Mouse (Mus musculus): ENCODE results near the gene Pmel.
A peak's percentile ranks its signal among the peaks of the same experiment; 100 is the strongest.

Pmel gene

DNA sequence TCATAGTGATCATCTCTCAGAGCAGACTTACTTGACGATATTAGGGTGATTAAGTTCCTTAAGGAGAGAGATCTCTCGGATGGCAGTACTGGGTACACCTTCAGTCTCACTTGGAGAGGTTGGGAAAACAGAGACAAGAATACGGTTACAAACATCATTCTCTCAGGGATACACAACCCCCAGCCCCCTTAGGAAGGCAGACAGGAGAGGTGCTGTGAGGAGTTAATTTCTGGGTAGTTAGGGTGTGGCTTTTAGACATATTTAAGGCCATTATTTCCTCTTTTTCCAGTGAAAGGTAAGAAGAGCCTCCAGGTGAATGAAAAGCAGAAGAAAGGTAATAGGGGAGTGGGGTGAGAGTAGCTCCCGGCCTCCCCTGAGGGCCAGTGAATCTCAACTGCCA, at the start of gene Pmel:
Pmel (plus strand) TSS at position 301 of the 400 bp plus-strand sequence.
- no peak for DNase-seq

DNA sequence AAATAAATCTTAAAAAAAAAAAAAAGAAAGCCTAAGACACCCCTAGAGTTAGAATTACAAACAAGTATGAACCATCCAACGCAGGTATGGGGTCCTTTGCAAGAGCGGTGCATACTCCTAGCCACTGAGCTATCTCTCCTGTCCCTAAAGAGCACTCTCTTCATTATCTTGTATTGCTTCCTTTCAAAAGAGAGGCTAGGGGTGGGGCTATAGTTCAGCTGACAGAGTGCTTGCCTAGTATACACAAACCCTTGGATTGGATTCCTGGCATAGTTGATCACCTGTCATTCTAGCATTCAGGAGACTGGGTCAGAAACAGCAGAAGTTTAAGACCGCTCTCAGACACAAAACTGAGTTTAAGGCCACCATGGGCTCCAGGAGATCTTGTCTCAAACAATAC, 48.7 kb upstream of the Pmel start:
- DNase-seq, result no peak

DNA sequence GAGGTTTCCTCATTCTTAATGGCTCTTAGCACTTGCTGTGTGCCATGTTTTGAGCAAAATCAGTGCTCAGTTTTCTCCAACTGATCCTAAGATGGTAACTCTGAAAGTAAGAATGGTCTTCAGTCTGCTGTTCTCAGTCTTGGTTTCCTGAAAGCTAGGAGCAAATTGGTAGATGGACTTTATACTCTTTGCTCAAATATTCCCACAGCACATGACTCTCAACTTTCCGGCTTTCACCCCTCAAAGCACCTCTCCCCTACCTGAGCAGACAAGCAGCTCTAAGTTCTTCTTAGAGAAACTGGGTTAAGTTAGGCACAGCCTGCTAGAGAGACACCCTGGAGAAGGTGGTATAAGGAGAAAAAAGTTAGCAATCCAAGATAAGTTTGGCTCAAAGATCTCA, 47.3 kb upstream of the Pmel start:
- no peak for DNase-seq

DNA sequence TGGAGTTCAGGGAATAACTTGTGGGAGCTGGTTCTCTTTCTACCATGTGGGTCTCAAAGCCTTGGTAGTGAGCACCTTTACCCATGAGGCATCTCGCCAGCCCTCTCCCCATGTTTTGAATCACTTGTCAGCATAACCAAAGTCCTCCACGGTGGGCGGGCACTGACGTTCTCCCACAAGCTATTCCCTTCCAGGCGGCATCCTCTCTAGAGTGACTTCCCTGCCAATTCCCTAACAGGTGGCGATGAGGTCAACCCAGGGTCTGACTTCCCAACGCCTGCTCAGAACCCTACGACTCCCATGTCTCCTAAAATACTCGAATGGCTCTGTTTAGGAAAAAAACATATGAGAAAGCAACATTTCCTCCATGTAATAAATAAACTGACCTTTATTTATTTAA, 46.2 kb upstream of the Pmel start:
- no peak for DNase-seq

DNA sequence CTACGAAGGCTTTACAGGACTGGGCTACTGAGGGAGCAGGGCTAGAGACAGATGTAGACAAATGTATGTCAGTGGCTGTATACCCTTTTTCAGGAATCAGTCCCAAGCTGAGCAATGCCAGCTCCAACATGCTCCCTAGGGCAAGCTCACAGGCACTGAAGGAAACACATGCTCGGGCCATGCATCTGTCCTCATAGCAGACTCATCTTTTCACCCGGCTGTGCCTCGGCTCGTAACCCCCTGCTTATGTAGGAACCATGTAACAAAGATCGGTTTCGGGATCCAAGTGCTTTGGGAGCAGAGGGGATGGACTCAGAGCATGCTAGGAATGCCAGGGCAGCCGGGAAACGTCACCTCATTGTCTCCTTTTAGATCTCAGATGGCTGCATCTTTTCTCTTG, 44.5 kb upstream of the Pmel start:
- DNase-seq, result no peak

DNA sequence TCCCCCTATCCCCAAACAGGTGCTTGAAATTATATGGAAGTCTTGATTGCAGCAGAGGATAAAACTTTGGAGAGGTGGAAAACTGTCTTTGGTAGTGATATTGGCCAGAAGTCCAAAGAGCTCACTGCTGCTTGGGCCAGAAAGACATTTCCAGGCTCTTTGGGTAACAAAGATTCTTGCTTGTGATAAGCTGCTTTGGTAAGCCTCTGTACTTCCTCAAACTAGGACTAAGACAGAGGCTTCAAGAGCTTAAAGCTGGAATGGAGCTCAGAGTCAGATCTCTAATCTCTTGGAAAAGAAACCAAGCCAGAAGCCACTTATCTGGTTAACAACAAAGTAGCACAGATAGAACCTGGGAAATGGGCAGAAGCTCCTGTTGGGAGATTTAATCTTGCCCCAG, 41.5 kb upstream of the Pmel start:
- DNase-seq, result no peak

DNA sequence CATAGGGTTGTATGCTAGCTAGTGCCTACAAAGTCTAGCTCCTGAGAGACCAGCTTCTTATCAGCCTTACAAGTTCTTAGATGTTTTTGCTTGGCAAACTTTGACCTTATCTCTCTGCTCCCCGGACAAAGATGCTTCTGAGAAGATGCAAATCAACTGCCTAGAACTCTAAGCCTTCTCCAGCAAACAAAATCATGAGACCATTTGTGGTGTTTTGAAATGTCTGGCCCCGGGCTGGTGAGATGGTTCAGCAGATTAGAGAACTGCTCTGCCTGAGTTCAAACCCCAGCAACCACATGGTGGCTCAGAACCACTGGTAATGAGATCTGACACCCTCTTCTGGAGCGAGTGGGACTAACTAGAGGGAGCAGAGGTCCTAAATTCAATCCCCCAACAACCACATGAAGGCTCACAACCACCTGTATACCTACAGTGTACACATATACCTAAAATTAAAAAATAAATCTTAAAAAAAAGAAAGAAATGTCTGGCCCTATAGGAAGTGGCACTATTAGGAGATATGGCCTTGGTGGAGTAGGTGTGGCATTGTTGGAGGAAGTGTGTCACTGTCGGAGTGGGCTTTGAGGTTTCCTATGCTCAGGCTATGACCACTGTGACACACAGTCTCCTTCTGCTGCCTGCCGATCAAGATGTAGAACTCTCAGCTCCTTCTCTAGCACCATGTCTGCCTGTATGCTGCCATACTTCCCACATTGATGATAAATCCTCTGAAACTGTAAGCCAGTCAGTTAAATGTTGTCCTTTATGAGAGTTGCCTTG, 40.4 kb upstream of the Pmel start:
- no peak for DNase-seq

DNA sequence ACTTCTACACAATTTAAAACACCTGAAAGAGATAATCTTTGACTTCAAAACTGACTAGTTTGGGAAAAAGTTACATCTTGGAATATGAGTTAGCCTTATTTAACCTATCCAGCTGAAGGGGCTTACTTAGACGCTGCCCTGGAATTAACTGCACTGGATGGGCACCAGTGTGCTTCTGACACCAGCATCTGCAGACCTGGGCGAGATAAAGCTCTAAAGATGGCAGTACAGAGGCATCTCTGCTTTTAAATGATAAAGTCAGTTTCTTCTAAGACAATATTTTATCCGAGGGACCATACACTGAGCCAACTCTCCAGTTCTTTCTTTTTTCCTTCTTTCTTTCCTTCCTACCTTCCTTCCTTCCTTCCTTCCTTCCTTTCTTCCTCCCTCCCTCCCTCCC, 39.2 kb upstream of the Pmel start:
- DNase-seq, result no peak

DNA sequence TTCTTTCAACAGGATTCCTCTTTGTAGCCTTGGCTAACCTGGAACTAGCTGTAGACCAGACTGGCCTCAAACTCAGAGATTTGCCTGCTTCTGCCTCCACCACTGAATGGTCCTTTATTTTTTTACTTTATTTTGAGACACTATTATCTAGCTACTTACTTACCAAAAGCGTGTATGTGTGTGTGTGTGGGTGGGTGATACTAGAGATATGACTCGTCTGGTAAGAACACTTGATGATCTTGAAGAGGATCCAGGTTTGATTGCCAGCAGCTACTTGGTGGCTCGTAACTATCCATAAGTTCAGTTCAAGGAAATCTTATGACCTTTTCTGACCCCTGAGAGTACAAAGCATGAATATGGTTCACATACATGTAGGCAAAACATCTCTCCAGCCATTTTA, 38.7 kb upstream of the Pmel start:
- no peak for DNase-seq

DNA sequence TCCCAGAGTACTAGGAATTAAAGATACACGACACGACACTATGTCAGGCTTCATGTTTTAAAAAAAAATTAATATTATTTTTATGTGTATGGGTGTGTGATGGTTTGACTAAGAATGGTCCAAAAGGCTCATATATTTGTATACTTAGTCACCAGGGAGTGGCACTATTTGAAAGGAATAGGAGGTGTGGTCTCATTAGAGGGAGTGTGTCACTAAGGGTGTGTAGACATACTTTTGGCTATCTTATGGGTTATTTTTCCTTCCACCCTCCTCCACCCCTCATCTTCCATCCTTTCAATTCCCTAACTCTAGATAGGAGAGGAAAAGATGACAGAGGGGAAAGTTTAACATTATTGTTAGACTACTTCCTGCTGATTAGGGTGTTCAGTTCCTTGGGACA, 38.2 kb upstream of the Pmel start:
- no peak for DNase-seq

DNA sequence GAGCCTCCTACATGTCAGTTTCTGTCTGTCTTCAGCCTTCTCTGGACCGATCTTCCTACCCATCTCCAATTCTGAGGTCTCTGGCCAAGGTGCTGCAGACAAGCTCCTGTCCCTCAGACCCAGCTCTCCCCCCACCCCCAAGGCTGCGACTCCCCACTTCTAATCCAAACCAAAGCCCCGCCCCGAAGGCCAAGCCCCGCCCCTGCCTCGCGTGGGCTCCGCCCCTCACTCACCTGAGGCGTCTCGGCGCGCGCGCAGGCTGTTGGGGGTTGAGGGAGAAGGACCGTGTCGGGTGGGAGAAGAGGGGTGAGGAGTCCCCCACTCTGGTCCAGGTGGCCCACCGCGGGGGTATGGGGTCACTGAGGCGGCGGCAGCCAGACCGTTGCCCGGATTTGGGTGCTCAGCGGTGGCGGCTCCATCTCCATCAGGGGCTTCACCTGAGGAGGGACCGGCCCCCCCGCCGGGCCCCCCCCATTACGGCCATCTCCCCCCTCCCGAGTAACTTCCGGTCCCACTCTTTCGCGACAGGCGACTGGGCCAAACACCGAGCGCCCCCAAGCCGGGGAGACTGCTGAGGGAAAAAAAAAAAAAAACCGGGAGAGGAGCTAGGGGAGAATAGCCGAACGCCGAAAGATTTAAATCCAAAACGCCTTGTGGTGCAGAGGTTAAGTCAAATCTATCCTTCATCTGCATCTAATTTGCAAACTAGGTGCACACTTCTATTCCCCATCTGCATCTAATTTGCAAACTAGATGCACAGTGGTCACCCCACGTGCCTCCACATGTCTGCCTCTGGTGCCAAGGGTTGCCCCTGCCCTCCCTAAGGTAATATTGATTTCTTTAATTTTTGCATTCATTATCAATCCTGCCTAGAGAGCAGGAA, 35.0 kb upstream of the Pmel start:
- peak; percentile 87 for DNase-seq

DNA sequence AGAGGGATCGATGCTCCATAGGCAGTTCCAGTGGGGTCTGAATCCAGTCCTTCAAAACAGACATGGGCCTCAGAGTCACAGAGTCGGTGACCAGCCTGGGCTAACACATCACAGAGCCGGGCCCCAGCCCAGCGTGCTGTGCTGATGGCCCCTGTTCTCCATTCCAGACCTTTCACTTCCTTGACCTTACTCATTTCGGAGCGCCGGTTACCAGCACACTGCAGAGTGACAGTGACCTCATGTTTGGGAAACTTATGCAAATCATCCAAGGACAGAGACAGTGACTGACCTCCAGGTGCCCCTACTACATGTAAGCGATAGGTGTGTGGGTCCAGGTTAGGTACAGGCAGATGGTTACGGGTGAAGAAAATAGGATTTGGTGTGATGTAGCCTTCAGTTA, 32.8 kb upstream of the Pmel start:
- no peak for DNase-seq

DNA sequence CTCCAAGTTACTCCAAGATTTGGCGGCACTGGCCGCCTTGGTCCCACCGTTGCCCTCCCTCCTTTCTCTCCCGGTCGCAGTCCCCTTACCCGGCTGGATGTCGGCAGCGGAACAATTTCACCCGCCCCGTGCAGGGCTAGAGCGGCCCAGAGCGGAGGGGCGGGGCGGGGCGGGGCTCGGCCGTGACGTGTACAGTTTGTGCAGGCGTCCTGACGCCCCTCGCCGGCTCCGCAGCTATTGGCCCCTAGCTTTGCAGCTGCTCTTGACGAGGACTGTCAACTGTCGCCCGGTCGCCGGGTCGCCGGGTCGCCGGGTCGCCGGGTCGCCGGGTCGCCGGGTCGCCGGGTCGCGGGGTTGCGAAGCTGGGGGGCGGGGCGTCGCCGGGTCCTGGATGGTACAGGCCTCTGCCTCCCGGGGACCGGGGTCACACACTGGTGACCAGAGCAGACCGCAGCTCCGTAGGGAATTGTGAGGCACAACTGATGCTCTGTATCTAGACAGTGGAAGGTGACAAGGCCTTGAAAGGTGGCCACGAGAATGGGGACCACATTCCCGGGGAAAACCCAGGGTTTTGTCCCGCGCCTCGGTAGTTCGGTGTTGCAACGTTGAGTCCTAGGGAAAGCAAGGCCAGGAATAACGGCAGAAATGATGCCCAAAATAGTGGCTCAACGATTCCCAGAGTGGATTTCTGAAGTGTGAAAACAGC, 30.1 kb upstream of the Pmel start, which contains the start of gene Suox:
Suox (minus strand) TSS at position 311 of the 706 bp plus-strand sequence.
- peak; percentile 93 for DNase-seq

DNA sequence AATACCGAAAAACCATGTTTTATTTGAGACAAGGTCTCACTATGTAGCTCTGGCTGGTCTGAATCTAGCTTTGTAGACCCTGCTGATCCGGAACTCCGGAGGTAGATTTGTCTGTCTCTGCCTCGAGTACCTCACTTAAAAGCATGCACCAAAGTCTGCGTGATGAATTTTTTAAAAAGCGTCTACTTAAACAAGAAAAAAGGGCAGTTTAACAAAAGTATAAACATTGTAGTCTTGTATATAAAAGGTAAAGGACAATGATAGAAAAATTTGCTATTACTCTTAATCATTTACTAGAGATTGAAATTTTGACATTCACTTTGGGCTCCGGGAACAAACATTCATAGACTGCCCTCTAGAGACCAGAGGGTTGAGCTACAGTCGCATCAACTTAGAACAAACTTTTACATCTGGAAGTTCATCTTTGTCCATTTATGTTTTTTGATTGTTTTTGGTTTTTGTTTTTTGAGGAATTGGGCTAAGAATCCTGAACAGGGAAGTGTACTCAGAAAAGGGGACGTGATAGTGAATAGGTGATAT, 29.5 kb upstream of the Pmel start:
- peak; percentile 50 for DNase-seq

DNA sequence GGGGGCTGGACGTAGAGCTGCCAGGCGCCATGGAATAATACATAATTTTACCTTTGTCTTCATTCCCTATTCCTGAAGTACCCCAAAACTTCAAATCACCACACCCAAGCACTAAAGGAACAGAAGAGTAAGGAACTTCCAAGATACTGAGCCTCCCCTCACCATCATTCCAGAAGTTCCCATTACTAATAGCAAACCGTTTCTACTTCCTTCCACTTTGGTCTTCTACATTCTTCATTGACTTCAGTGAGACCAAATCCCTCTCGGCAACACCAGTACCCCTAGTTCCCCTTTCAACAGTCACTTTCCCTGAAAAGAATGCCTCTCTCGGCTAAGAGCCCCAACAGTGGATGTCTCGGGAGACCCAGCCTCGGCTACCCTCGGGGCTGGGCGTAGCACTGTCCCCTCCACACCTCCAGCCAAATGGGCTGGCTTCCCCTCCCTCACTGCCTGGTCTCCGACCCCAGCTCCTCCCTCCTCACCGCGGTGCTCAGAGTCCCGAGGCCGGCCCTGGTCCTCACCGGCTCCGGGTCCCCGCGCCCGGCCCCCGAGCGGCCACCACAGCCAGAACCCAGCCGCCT, 8.5 kb upstream of the Pmel start:
- DNase-seq, result no peak

DNA sequence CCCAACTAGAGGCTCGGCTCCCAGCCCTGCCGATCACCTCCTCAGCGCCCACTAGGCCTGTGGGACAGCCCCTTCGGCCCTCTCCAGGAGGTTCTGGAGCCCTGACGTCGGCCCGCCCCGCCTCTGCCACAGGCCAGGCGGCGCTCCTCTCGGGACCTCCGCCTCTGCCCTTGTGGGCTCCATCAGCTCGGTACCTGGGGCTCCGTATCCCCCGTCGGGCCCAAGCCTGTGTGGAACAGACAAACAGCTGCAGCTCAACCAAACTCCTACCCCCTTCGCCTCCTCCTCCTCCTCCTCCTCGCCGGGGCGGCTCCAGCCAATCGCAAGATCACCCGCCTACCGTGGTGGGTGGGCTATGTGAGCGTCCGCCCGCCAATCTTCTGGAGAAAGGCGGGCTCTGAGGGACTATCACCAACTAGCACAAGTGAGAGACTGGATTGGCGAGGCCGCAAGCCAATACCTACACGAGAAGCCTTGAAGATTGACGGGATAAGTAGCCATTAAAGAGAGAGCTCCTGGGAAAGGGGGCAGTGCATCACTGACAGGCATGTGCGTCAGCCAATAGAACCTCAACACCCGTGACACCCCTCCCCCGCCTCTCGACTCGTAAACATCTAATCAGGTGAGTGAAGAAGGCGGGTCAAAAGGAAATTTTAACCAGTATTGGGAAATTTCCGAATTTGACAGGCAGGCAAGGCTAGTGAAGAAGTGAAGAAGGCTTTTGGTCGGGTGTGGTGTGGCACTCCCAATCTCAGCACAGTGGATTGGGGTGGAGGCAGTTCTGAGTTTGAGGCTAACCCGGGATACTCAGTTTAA, 7.8 kb upstream of the Pmel start, which contains the start of gene Rab5b:
Rab5b (minus strand) TSS at position 273 of the 816 bp plus-strand sequence.
- DNase-seq, result peak; percentile 98

DNA sequence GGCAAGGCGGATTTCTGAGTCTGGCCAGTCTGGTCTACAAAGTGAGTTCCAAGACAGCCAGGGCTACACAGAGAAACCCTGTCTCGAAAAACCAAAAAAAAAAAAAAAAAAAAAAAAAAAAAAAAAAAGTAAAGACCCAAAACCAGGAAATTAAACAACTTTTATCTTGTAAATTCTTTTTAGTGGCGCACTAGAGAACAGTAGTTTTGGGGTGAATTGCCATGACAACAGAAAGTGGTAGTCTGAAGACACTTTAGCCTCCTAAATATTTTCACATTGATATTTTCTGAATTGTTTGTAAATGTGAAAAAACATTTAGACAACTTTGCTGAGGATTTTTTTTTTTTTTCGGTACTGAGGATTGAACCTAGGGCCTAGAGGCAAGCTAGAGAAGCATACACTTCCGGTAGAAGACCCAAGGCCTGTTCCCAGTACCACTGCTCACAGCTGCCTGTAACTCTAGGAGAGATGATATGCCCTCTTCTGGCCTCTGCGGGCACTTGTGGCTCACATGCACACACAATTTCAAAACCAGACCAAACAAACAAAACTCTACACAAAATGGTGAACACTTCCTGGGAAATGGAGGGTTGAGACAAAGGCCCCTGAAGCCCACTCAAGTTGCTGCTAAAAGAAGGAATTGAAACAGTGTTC, 6.8 kb upstream of the Pmel start:
- no peak for DNase-seq

DNA sequence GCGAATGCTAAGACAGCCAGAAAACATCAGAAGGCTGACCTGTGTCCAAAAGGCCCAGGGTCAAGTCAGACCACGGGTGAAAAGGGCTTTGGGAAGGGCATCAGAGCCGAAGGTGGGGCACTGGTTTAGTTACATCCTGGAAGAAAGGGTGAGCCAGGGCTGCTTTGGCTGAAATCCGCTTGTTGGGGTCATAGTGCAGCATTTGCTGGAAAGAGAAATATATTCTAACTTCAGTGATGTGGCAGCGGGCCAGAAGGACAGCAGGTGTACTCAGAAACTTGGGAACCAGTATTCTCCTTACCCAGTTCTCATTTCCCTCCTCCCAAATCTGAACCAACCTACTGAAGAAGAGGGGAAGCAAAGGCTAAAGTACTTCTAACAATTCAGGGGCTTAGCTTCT, 5.0 kb upstream of the Pmel start:
- DNase-seq, result peak; percentile 66

DNA sequence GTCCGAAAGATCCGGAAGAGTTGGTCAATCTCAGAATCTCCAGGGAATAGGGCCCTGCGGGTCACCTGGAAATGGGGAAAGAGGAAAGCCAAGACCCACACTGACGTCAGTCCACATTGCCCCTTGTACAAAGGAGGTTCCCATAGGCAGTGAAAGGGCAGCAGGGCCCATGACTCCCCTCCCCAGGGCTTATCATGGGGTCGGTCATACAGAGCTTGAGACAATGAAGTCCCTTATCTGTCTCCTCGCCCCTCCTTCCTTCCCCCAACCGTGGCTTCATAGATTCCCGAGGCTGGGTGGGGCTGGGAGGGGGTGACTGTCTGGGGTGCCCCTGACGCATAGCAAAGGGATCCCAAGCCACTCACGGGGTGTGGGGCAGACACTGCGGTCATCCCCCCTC, 4.4 kb upstream of the Pmel start:
- DNase-seq, result no peak

DNA sequence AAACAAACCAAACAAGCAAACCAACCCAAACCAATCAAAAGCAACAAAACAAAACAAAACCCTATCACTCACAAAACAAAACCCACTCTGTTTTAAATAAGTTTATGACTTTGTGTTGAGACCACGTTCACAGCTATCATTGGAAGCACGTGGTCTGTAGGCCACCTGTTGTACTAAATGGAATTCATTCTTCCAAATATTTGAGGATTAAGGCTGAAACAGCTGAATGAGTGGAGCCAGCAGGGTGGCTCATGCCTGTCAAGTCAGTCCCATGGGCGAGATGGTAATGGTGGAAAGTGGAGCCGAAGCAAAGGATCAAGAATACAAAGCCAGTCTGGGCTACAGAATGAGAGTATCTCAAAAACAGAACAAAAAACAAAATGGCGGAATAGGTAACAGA, 3.3 kb upstream of the Pmel start:
- DNase-seq, result no peak

DNA sequence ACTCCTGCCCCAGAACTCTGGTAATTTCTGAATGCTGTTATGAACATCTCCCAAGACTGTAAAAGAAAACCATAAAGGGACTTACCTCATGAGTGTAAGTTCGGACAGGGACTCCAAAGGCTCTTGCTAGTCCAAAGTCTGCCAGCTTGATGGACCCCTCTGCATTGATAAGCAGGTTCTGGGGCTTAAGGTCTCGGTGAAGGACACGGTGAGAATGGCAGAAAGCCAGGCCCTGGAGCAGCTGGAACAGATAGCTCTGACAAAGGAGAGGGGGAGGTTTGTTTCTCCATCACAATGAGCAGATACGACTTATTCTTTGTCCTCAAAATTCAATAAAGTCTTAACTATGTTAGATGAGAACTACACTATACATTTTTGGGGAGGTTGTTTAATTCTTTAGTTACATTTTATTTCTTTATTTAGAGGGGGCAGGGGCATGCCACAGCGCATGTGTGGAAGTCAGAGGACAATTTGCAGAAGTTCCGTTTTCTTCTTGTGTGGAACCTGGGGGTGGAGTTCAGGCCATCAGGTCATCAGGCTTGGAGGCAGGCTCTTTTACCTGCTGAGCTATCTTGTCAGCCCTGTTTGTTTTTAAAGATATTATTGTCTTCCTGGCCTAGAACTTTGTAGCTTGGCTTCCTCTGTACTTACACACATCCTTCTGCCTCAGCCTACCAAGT, 1.5 kb upstream of the Pmel start:
- no peak for DNase-seq

Measured in kidney, postnatal 10 days (tissue).